Mouse (Mus musculus) G1E (cell line): ENCODE results near the gene Ubr1. TPM values are rescaled to one million over a fixed set of nuclear protein-coding genes. Genes with fewer than 3 reads are reported as not detected.

Source experiments
- ATAC-seq: 2 replicates; pipeline ENCODE4 v1.8.0; 2016; ENCODE audit warnings: mild to moderate bottlenecking; ENCODE audit not compliant: insufficient number of reproducible peaks, poor library complexity, low FRiP score, severe bottlenecking; ENCODE audit errors: extremely low read depth
- DNase-seq: peaks from one replicate; pipeline ENCODE4 v3.0.0; 2012; ENCODE audit warnings: low spot score
- H3K27me3 ChIP-seq: 2 replicates; pipeline ENCODE4 v1.6.1; 2012; ENCODE audit warnings: mild to moderate bottlenecking, low read length, inconsistent platforms; ENCODE audit not compliant: insufficient read depth
- H3K36me3 ChIP-seq: replicated peaks from 2 replicates; pipeline ENCODE3; 2012; ENCODE audit warnings: mild to moderate bottlenecking, inconsistent platforms
- H3K4me1 ChIP-seq: 2 replicates; pipeline ENCODE4 v1.6.1; 2012; ENCODE audit warnings: low read depth, low read length, inconsistent platforms, mixed read lengths; ENCODE audit not compliant: insufficient read depth
- H3K4me3 ChIP-seq: 2 replicates; pipeline ENCODE4 v1.5.1; 2012; ENCODE audit warnings: low read depth, mild to moderate bottlenecking, inconsistent platforms, low read length, moderate library complexity, mixed read lengths
- H3K9me3 ChIP-seq: replicated peaks from 2 replicates; pipeline ENCODE4 v1.6.1; 2012; ENCODE audit warnings: inconsistent platforms
- CTCF ChIP-seq: IDR thresholded peaks from 2 replicates; pipeline ENCODE4 v1.5.1; 2012; ENCODE audit warnings: low read depth, low read length, inconsistent platforms, mixed read lengths
- GATA1 ChIP-seq: IDR thresholded peaks from 2 replicates; pipeline ENCODE4 v1.6.1; 2012; ENCODE audit warnings: borderline replicate concordance, low read length, inconsistent platforms, mixed read lengths
- GATA2 ChIP-seq: IDR thresholded peaks from 2 replicates; pipeline ENCODE4 v1.6.1; 2012; ENCODE audit warnings: low read depth, low read length, inconsistent platforms, borderline replicate concordance
- POLR2AphosphoS5 ChIP-seq: IDR thresholded peaks from 2 replicates; pipeline ENCODE4 v1.6.1; 2012; ENCODE audit warnings: low read depth, low read length, inconsistent platforms; ENCODE audit not compliant: insufficient replicate concordance
- TAL1 ChIP-seq: conservative IDR thresholded peaks from 2 replicates; pipeline ENCODE4 v1.6.1; 2012; ENCODE audit warnings: low read depth, low read length, inconsistent platforms, mixed read lengths
- polyA plus RNA-seq: library from polyadenylated mRNA; stranded (reverse); fragments of >175 nt; gene quantifications from 2 replicates; pipeline ENCODE4 v1.2.3, GENCODE M21; 2012
- total RNA-seq, 2 experiments: library from RNA; stranded (forward) in 1 of 2; stranded (reverse) in 1 of 2; fragments of 200-1000 nt in 1 of 2; fragments of >200 nt in 1 of 2; fragmentation: Nextera tagmentation in 1 of 2; gene quantifications; 2 replicates each; pipeline ENCODE4 v1.2.3; 2014 to 2017

Gene Ubr1
- total and polyA plus RNA-seq, 3 experiments, result 26.5 to 49.4 (median 33.2) TPM

DNA sequence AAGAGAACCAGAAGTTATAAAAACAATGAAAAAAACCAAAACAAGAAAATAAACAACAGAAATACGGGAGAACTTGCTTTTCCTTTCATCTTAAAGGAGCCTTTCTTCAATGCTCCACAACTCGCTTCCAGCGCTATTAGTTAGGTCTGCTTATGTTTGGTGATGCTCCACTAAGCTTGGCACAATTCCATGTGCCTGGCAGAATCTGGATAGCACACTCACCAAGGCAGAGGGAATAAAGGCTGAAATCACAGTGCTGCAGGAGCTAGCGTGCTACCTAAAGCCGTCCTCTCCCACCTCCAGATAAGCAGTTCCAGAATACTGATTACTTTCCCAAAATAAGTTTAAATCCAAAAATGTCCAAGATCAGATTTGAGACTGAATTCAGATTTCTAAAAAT is 19.3 kb downstream of the Ubr1 start:
- no peaks in the 10 kb centered on the region for H3K27me3 ChIP-seq
- H3K36me3 ChIP-seq, result peaks cover 71% of the 10 kb centered on the region
- ATAC-seq, result no peak
- TF ChIP-seq CTCF (no peak), POLR2AphosphoS5 (no peak)
- H3K4me3 ChIP-seq, result no peak overlapping the region
- H3K4me1 ChIP-seq, result no peaks in the 10 kb centered on the region
- no peaks in the 10 kb centered on the region for H3K9me3 ChIP-seq
- no peak for DNase-seq

DNA sequence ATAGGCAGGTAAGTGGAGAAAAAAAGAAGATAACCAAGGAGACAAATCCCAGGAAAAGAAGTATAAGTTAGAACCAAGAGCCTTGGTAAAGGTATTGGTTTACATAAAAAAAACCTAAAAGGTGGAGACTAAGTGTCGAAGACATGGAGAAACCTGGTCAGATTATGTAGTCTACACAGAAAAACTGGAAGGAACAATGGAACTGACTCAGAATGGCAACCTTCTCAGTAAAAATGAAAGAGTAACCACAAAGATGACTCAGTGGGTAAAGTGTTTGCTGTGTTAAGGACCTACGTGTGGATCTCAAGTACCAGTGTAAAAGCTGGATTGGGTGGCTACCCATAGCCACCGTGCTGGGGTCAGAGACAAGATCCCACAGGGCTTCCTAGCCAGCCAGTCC is 37.5 kb downstream of the Ubr1 start:
- DNase-seq (no peak), ATAC-seq (no peak)
- Histone ChIP-seq H3K4me1 (no peaks in the 10 kb centered on the region), H3K36me3 (peaks cover 72% of the 10 kb centered on the region), H3K4me3 (no peak overlapping the region), H3K9me3 (no peaks in the 10 kb centered on the region), H3K27me3 (no peaks in the 10 kb centered on the region)
- TF ChIP-seq GATA1 (no peak), POLR2AphosphoS5 (no peak), GATA2 (no peak), TAL1 (no peak), CTCF (no peak)

DNA sequence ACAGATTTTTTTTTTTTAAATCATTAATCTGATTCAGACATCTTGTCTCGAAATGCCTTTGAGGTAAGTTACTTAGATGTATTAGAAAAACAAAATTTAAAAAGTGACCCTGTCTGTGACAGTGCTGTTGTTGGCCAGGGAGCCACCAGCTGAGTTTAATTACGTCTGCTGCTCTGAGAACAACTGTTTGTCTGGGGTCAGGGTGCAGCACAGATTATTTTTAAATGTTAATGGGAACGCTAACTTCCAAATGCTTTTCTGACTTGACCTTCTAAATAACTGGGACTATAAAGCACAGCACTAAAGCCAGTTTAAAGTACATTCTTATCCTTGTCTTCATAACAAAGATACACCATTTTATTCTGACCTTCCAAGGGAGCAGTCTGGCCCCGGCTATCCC is 61.0 kb downstream of the Ubr1 start:
- ATAC-seq (no peak), DNase-seq (no peak)
- Histone ChIP-seq H3K27me3 (no peaks in the 10 kb centered on the region), H3K4me1 (no peaks in the 10 kb centered on the region), H3K4me3 (no peak overlapping the region), H3K9me3 (no peaks in the 10 kb centered on the region), H3K36me3 (peaks cover 50% of the 10 kb centered on the region)
- no peak for TF ChIP-seq TAL1
- TF ChIP-seq POLR2AphosphoS5, result no peak
- no peak for TF ChIP-seq CTCF
- TF ChIP-seq GATA2, result no peak
- no peak for TF ChIP-seq GATA1

DNA sequence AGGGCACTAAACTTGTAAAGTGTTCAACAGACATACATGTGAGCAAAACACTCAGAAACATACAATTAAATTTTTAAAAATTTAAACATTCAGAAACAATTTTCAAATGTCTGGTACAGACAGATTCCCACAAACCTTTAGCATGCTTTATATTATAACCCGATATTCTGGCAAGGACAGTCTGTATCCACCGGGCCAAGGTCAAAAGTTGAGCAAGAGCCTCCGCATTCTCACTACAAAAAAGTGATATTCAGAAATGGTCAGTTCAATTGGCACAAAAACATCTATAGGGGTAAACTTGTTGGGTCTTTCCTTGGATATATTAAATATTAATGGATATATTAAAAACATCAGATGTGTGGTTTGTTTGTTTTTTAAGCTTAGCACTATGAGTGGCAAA is 74.2 kb downstream of the Ubr1 start:
- ATAC-seq (no peak), DNase-seq (no peak)
- Histone ChIP-seq H3K4me1 (no peaks in the 10 kb centered on the region), H3K9me3 (no peaks in the 10 kb centered on the region), H3K4me3 (no peak overlapping the region), H3K27me3 (no peaks in the 10 kb centered on the region), H3K36me3 (peaks cover 81% of the 10 kb centered on the region)
- TF ChIP-seq POLR2AphosphoS5 (no peak), TAL1 (no peak), GATA2 (no peak), CTCF (no peak), GATA1 (no peak)

DNA sequence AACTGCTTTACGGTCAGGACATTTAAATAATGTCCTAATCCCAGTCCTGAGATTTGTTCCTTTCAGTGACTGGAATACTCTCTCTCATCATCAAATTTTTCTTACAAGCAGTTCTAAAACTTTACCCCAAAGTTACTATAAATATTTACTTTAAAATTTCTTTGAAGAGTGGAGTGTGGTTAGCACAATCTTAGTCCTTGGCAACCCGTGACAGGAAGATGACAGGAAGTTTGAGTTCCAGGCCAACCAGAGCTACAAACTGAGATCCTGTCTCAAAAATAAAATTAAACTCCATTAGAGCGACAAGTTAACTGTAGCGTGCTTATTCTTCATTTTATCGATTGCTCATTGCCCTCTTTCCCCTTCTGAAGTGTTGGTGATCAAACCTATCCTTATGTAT is 82.9 kb downstream of the Ubr1 start:
- TF ChIP-seq GATA1 (no peak), TAL1 (no peak), CTCF (no peak), GATA2 (no peak), POLR2AphosphoS5 (no peak)
- ATAC-seq, result no peak
- Histone ChIP-seq H3K9me3 (no peaks in the 10 kb centered on the region), H3K36me3 (peaks cover 67% of the 10 kb centered on the region), H3K4me1 (peaks cover 2% of the 10 kb centered on the region; the same call in 1 of the 2 replicates), H3K4me3 (no peak overlapping the region), H3K27me3 (no peaks in the 10 kb centered on the region)
- no peak for DNase-seq

DNA sequence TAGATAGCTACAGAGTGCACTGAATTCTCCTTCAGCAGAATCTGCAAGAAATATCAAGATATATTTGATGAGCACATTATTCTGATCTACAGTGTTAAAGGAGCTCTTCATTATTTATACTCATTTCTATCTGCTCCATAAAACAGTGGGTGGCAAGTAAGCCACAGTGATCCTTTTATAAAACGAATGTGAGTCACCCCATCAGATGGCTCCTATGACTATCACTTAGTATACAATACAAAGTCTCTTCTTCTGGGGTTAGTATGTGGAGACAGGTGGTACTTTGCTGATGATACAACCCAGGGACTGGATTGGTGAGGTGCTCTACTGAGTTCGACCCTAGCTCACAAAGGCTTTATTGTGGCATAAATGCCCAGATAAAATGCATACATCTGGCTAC is 97.3 kb downstream of the Ubr1 start:
- peaks cover 77% of the 10 kb centered on the region for H3K36me3 ChIP-seq

More for the DNA sequence above, 97.3 kb downstream of the Ubr1 start:
- H3K27me3 ChIP-seq, result no peaks in the 10 kb centered on the region
- ATAC-seq (no peak), DNase-seq (no peak)
- H3K4me3 ChIP-seq, result no peak overlapping the region
- no peaks in the 10 kb centered on the region for H3K9me3 ChIP-seq
- TF ChIP-seq CTCF (no peak), TAL1 (no peak), GATA1 (no peak), GATA2 (no peak), POLR2AphosphoS5 (no peak)
- H3K4me1 ChIP-seq, result no peaks in the 10 kb centered on the region
